Mouse (Mus musculus) Patski (cell line): Measurements from ENCODE around the gene Nln. TPM values are rescaled to one million over a fixed set of nuclear protein-coding genes. Genes with fewer than 3 reads are reported as not detected.

Experiments used
- ATAC-seq: fragments of 100-300 bp; one replicate; pipeline ENCODE4 v1.8.0; 2021
- CTCF ChIA-PET: fragments of 350-600 bp; sonication (Branson Sonifier 250); formaldehyde crosslinking; loops from one replicate; lab custom pipeline; 2022; ENCODE audit warnings: inconsistent platforms; lab: Charles Lee
- POLR2A ChIA-PET: fragments of 350-600 bp; sonication (Branson Sonifier 250); formaldehyde crosslinking; loops from one replicate; lab custom pipeline; 2022; ENCODE audit warnings: antibody characterized with exemption, inconsistent platforms; lab: Charles Lee
- DNase-seq: peaks from one replicate; pipeline ENCODE4 v3.0.0-alpha.2; 2011; ENCODE audit warnings: low read depth, low spot score
- H3K27me3 ChIP-seq: fragments of 371-371 bp; one replicate; pipeline ENCODE4 v1.5.1; 2021
- CTCF ChIP-seq: fragments of 100-300 bp; IDR thresholded peaks from one replicate; pipeline ENCODE4 v1.5.1; 2021
- in situ Hi-C: fragments of 300-500 bp; cut with MboI; formaldehyde crosslinking; loops from 3 replicates; pipeline ENCODE4 v1.11.1; 2018; ENCODE audit warnings: low pct_unique_long_range_greater_than_20kb, mixed read lengths
- polyA plus RNA-seq: library from polyadenylated mRNA; unstranded; gene quantifications from one replicate; pipeline ENCODE4 v1.2.3, GENCODE M21; 2021

The Nln gene
- polyA plus RNA-seq, 1 experiment from 2014 or later, result 29.2 TPM

- no peak for DNase-seq
- TF ChIP-seq CTCF, result no peak
- no peak for ATAC-seq
- in situ Hi-C loops, result no loop called here
- POLR2A ChIA-PET, result interaction anchor here (2.0 to 3.2 kb wide), 2 partner anchors 10 to 114 kb away, joined by 5 to 22 read pairs; no protein-coding TSS in a partner anchor
- CTCF ChIA-PET, result interaction anchor here (0.7 to 3.8 kb wide), 4 partner anchors 11 to 117 kb away, joined by 3 to 23 read pairs (median 6); no protein-coding TSS in a partner anchor
- H3K27me3 ChIP-seq, result no peaks in the 10 kb centered on the region
These were observed 73.8 kb downstream of the Nln start for GRCm38 (mm10) chr13:104035651-104036050.

DNA sequence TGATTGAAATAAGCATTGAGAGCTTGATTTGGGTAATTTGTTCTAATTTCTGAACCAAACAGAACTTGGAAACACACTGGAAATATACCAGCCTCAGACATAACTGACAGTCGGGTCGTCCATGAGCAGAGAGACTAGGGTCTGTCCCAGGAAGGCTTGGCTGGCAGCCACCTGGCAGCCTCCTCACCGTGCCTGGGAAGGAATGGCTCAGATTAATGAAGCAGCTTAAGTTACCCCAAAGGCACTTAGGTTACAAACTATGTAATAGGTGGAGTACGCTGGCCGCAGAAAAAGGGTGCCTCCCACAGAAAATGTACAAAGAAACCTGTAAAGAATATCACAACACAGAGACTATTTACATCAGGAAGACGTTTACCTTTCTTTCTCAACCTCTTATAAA, 74.6 kb downstream of the Nln start:
- TF ChIP-seq CTCF, result no peak
- in situ Hi-C loops, result no loop called here
- no peaks in the 10 kb centered on the region for H3K27me3 ChIP-seq
- ChIA-PET CTCF (interaction anchor here (1.2 to 3.8 kb wide), 4 partner anchors 10 to 116 kb away, joined by 3 to 23 read pairs (median 5); no protein-coding TSS in a partner anchor), POLR2A (interaction anchor here (0.7 to 3.2 kb wide), 3 partner anchors 9 to 211 kb away, joined by 5 to 22 read pairs (median 5); no protein-coding TSS in a partner anchor)
- ATAC-seq (no peak), DNase-seq (no peak)

GRCm38 (mm10) chr13:104032620-104033133, 76.7 kb downstream of the Nln start:
- DNase-seq (no peak), ATAC-seq (no peak)
- POLR2A ChIA-PET, result no interaction called here

DNA sequence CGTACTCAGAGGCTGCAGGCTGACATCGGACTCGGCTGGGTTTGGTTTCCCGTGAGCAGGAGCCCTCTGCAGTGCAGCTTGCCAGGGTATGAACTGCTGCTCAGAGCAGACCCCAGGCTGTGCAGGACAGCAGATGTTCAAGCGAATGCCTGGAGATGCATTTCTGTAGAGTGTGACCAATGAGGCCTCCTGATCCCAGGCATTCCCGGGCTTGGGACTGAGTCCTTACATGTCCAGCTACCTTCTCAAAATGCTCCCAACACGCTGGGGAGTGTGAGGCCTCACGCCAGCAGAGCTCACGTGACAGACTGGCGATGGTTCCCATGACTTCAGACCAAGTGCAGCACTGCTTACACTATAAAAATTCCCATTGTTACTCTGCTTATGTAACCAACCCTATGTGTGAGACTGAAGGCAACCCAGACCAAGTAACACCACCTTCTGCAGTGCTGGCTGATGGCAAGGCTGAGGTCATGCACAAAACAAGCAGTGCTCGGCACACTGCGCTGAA, 77.5 kb downstream of the Nln start:
- TF ChIP-seq CTCF, result no peak
- no peaks in the 10 kb centered on the region for H3K27me3 ChIP-seq
- in situ Hi-C loops, result no loop called here
- CTCF ChIA-PET, result interaction anchor here (0.9 kb wide), 1 partner anchor 58 kb away, joined by 3 read pairs; no protein-coding TSS in a partner anchor
- ATAC-seq (no peak), DNase-seq (no peak)
- POLR2A ChIA-PET, result interaction anchor here (0.6 kb wide), 1 partner anchor 53 kb away, joined by 3 read pairs; no protein-coding TSS in a partner anchor

More at GRCm38 (mm10) chr13:104032620-104033133, 76.7 kb downstream of the Nln start:
- no peak for TF ChIP-seq CTCF
- CTCF ChIA-PET, result no interaction called here
- in situ Hi-C loops, result no loop called here
- no peaks in the 10 kb centered on the region for H3K27me3 ChIP-seq

DNA sequence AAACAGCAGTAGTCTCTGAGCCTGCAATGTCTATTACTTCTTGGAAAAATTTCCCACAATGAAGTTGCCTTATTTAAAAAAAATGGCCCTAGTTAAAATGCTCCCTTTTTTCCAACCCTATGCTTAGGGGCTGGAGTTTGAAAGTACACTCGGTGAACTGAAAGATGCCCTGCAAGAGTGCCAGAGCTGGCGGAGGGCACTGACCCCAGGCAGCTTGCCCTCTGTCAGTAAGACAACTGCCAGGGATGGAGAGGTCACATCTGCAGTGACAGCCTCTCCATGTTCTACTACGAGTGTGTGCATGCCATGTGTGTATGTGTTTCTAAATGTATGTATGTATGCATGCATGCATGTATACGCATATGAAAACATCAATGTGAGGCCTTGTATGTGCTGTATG, 78.5 kb downstream of the Nln start:
- ATAC-seq (no peak), DNase-seq (no peak)
- no peaks in the 10 kb centered on the region for H3K27me3 ChIP-seq
- TF ChIP-seq CTCF, result no peak
- in situ Hi-C loops, result no loop called here
- ChIA-PET CTCF (interaction anchor here (0.9 to 1.6 kb wide), 2 partner anchors 59 to 108 kb away, joined by 3 read pairs; no protein-coding TSS in a partner anchor), POLR2A (interaction anchor here (0.6 to 1.1 kb wide), 2 partner anchors 110 to 226 kb away, joined by 3 read pairs; partner anchors contain the start of gene Erbin)

DNA sequence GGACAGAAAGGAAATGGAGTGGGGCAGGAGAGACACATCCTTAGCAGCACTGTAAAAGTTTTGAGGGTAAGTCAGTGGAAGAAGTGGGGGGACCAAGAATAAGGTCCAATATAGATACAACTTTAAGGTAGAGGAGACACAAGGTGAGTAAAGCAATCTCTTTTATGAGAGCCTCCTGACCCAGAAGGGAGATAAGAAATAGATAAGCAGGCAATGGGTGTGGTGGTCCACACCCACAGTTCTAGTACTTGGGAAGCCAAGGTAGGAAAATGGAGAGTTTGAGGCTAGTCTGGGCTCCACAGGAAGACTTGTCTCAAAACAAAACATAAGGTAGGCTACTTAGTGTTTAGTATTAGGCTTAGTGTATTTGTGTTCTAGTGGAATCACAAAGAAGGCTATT, 79.9 kb downstream of the Nln start:
- no peak for TF ChIP-seq CTCF
- ChIA-PET CTCF (interaction anchor here (1.6 kb wide), 1 partner anchor 107 kb away, joined by 3 read pairs; no protein-coding TSS in a partner anchor), POLR2A (no interaction called here)
- in situ Hi-C loops, result no loop called here
- no peaks in the 10 kb centered on the region for H3K27me3 ChIP-seq
- ATAC-seq (no peak), DNase-seq (no peak)

DNA sequence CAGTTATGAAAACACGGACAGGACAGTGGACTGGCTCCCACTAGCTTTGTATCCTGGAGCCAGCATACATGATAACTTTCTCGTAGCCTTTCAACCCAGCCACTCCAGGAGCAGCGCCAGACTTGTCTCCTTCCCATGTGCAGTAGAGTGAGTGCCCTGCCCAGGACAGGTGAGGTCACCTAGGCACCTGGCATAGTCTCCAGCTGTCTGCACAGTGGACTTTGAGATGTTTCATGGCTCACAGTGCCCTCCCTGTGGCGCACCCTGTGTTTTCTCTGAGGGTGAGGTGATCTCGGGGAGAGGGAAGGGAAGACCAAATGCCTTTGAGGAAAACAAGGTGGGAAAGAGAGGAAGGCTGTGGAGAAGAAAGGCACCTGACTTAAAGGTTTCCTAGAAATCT, 80.3 kb downstream of the Nln start:
- H3K27me3 ChIP-seq, result no peaks in the 10 kb centered on the region
- ChIA-PET POLR2A (no interaction called here), CTCF (interaction anchor here (1.6 kb wide), 1 partner anchor 107 kb away, joined by 3 read pairs; no protein-coding TSS in a partner anchor)
- DNase-seq (no peak), ATAC-seq (no peak)
- in situ Hi-C loops, result no loop called here
- no peak for TF ChIP-seq CTCF

DNA sequence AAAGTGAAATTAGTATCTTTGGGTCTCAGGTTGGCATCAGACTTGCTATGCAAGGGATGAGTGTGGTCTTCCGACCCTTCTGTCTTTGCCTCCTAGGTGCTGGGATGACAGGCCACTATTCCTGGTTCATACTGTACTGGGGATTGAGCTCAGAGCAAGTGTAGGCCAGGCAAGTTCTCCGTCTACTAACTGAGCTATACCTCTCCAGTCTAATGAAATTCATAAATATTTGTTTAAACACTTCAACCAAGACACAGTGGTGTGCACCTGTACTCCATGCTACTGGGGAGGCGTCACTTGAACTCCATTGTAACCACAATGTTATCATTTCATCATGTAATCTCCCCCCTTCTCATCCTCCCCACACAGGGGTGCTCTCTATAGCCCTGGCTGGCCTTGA, 82.9 kb downstream of the Nln start:
- ChIA-PET POLR2A (interaction anchor here (3.3 kb wide), 1 partner anchor 9 kb away, joined by 22 read pairs; no protein-coding TSS in a partner anchor), CTCF (interaction anchor here (0.8 to 5.2 kb wide), 4 partner anchors 8 to 108 kb away, joined by 3 to 23 read pairs (median 4); no protein-coding TSS in a partner anchor)
- no peaks in the 10 kb centered on the region for H3K27me3 ChIP-seq
- DNase-seq, result no peak
- TF ChIP-seq CTCF, result no peak
- ATAC-seq, result no peak
- in situ Hi-C loops, result no loop called here

DNA sequence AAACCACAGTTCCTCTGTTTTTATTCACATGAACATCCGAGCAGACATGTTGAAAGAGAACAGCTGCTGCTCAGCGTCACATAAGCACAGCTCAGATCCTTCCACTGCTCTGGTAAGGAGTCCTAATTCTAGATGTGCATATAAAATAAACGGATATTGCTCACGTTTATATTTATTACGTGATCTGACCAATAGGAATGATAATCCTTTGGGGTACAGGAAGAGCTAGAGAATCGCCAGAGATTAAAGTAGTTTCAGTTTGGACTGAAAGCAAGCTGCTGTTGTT, 83.8 kb downstream of the Nln start:
- ATAC-seq (no peak), DNase-seq (no peak)
- ChIA-PET POLR2A (interaction anchor here (3.3 kb wide), 1 partner anchor 10 kb away, joined by 22 read pairs; no protein-coding TSS in a partner anchor), CTCF (interaction anchor here (0.8 to 5.2 kb wide), 5 partner anchors 9 to 111 kb away, joined by 3 to 23 read pairs (median 4); no protein-coding TSS in a partner anchor)
- no peaks in the 10 kb centered on the region for H3K27me3 ChIP-seq
- TF ChIP-seq CTCF, result no peak
- in situ Hi-C loops, result no loop called here

GRCm38 (mm10) chr13:104024856-104025709, 84.3 kb downstream of the Nln start:
- no peak for TF ChIP-seq CTCF
- ATAC-seq, result peak; percentile 82
- peak; percentile 90 for DNase-seq
- CTCF ChIA-PET, result interaction anchor here (0.8 to 5.2 kb wide), 4 partner anchors 10 to 111 kb away, joined by 3 to 23 read pairs (median 4); no protein-coding TSS in a partner anchor
- H3K27me3 ChIP-seq, result no peaks in the 10 kb centered on the region
- in situ Hi-C loops, result no loop called here
- POLR2A ChIA-PET, result interaction anchor here (3.3 kb wide), 1 partner anchor 10 kb away, joined by 22 read pairs; no protein-coding TSS in a partner anchor
